Mouse (Mus musculus): ENCODE data around the gene Uhrf1. TPM values are rescaled to one million over a fixed set of nuclear protein-coding genes. Genes with fewer than 3 reads are reported as not detected.
A peak's percentile ranks its signal among the peaks of the same experiment; 100 is the strongest.

Gene Uhrf1
- polyA plus RNA-seq, 1 experiment from 2014 or later = 21.5 TPM

GRCm38 (mm10) chr17:56259301-56260037, 43.7 kb upstream of the Uhrf1 start:
- H3K9me3 ChIP-seq (ENCODE audit: control insufficient read depth, low read length) = no peaks in the 10 kb centered on the region
- DNase-seq = no peak
- H3K27me3 ChIP-seq (ENCODE audit: control insufficient read depth, insufficient read depth, low read length) = no peaks in the 10 kb centered on the region
- peak overlapping the region; percentile 19; the same call in 1 of the 2 replicates for H3K4me2 ChIP-seq (ENCODE audit: low read length)
- ATAC-seq (ENCODE audit: low FRiP score, low TSS enrichment) = no peak
- peaks cover 17% of the 10 kb centered on the region for H3K4me1 ChIP-seq (ENCODE audit: control insufficient read depth, insufficient read depth, low read length)
- 92% methylated on average over 10 of the region's 10 CpGs for WGBS
- no peak overlapping the region for H3K4me3 ChIP-seq (replicated peaks; ENCODE audit: low read depth, low read length)
- H3K9ac ChIP-seq (replicated peaks; ENCODE audit: low read length) = no peak overlapping the region
- no peak overlapping the region for H3K27ac ChIP-seq (replicated peaks; ENCODE audit: low read depth, low read length)
- H3K36me3 ChIP-seq (ENCODE audit: control insufficient read depth, insufficient read depth, low read length) = peaks cover 53% of the 10 kb centered on the region

- DNase-seq (no peak), ATAC-seq (ENCODE audit: low FRiP score, low TSS enrichment) (no peak)
- H3K27me3 ChIP-seq (ENCODE audit: control insufficient read depth, insufficient read depth, low read length) = no peaks in the 10 kb centered on the region
- H3K9me3 ChIP-seq (ENCODE audit: control insufficient read depth, low read length) = no peaks in the 10 kb centered on the region
- no peak overlapping the region for H3K4me2 ChIP-seq (ENCODE audit: low read length)
- H3K4me3 ChIP-seq (replicated peaks; ENCODE audit: low read depth, low read length) = no peak overlapping the region
- peaks cover 60% of the 10 kb centered on the region for H3K36me3 ChIP-seq (ENCODE audit: control insufficient read depth, insufficient read depth, low read length)
- no peak overlapping the region; the same call in 1 of the 2 replicates for H3K9ac ChIP-seq (replicated peaks; ENCODE audit: low read length)
- whole genome bisulfite sequencing = 85% methylated on average over 3 of the region's 3 CpGs
- peaks cover 17% of the 10 kb centered on the region for H3K4me1 ChIP-seq (ENCODE audit: control insufficient read depth, insufficient read depth, low read length)
- no peak overlapping the region for H3K27ac ChIP-seq (replicated peaks; ENCODE audit: low read depth, low read length)
Measured at GRCm38 (mm10) chr17:56261166-56261565, 42.0 kb upstream of the Uhrf1 start.

- Histone ChIP-seq H3K36me3 (ENCODE audit: control insufficient read depth, insufficient read depth, low read length) (peaks cover 60% of the 10 kb centered on the region), H3K27ac (replicated peaks; ENCODE audit: low read depth, low read length) (no peak overlapping the region), H3K4me1 (ENCODE audit: control insufficient read depth, insufficient read depth, low read length) (peaks cover 14% of the 10 kb centered on the region), H3K9me3 (ENCODE audit: control insufficient read depth, low read length) (no peaks in the 10 kb centered on the region), H3K9ac (replicated peaks; ENCODE audit: low read length) (no peak overlapping the region; the same call in 1 of the 2 replicates), H3K4me2 (ENCODE audit: low read length) (no peak overlapping the region), H3K27me3 (ENCODE audit: control insufficient read depth, insufficient read depth, low read length) (no peaks in the 10 kb centered on the region), H3K4me3 (replicated peaks; ENCODE audit: low read depth, low read length) (no peak overlapping the region)
- no peak for ATAC-seq (ENCODE audit: low FRiP score, low TSS enrichment)
- DNase-seq = no peak
- WGBS = 89% methylated on average over 3 of the region's 3 CpGs
Measured at GRCm38 (mm10) chr17:56262645-56263094, 40.5 kb upstream of the Uhrf1 start.

GRCm38 (mm10) chr17:56264020-56264419, 39.1 kb upstream of the Uhrf1 start:
- peak; percentile 62; the same call in 1 of the 2 replicates for ATAC-seq (ENCODE audit: low FRiP score, low TSS enrichment)
- no peak overlapping the region for H3K4me3 ChIP-seq (replicated peaks; ENCODE audit: low read depth, low read length)
- peaks cover 10% of the 10 kb centered on the region; the same call in 1 of the 2 replicates for H3K4me1 ChIP-seq (ENCODE audit: control insufficient read depth, insufficient read depth, low read length)
- H3K36me3 ChIP-seq (ENCODE audit: control insufficient read depth, insufficient read depth, low read length) = peaks cover 50% of the 10 kb centered on the region
- no peak overlapping the region for H3K9ac ChIP-seq (replicated peaks; ENCODE audit: low read length)
- 15% methylated on average over 8 of the region's 8 CpGs for WGBS
- no peak overlapping the region for H3K4me2 ChIP-seq (ENCODE audit: low read length)
- H3K27ac ChIP-seq (replicated peaks; ENCODE audit: low read depth, low read length) = no peak overlapping the region
- DNase-seq = peak; percentile 87
- no peaks in the 10 kb centered on the region for H3K27me3 ChIP-seq (ENCODE audit: control insufficient read depth, insufficient read depth, low read length)
- H3K9me3 ChIP-seq (ENCODE audit: control insufficient read depth, low read length) = no peaks in the 10 kb centered on the region

GRCm38 (mm10) chr17:56265011-56265410, 38.1 kb upstream of the Uhrf1 start:
- Histone ChIP-seq H3K9me3 (ENCODE audit: control insufficient read depth, low read length) (no peaks in the 10 kb centered on the region), H3K36me3 (ENCODE audit: control insufficient read depth, insufficient read depth, low read length) (peaks cover 40% of the 10 kb centered on the region), H3K27me3 (ENCODE audit: control insufficient read depth, insufficient read depth, low read length) (no peaks in the 10 kb centered on the region), H3K27ac (replicated peaks; ENCODE audit: low read depth, low read length) (no peak overlapping the region), H3K4me3 (replicated peaks; ENCODE audit: low read depth, low read length) (no peak overlapping the region), H3K4me1 (ENCODE audit: control insufficient read depth, insufficient read depth, low read length) (peaks cover 12% of the 10 kb centered on the region; the same call in 1 of the 2 replicates), H3K4me2 (ENCODE audit: low read length) (no peak overlapping the region), H3K9ac (replicated peaks; ENCODE audit: low read length) (no peak overlapping the region)
- DNase-seq = no peak
- 96% methylated on average over 4 of the region's 4 CpGs for WGBS
- no peak for ATAC-seq (ENCODE audit: low FRiP score, low TSS enrichment)

- peaks cover 31% of the 10 kb centered on the region for H3K36me3 ChIP-seq (ENCODE audit: control insufficient read depth, insufficient read depth, low read length)
- no peak overlapping the region for H3K4me2 ChIP-seq (ENCODE audit: low read length)
- no peaks in the 10 kb centered on the region for H3K27me3 ChIP-seq (ENCODE audit: control insufficient read depth, insufficient read depth, low read length)
- ATAC-seq (ENCODE audit: low FRiP score, low TSS enrichment) = no peak
- H3K27ac ChIP-seq (replicated peaks; ENCODE audit: low read depth, low read length) = no peak overlapping the region
- H3K9ac ChIP-seq (replicated peaks; ENCODE audit: low read length) = no peak overlapping the region
- DNase-seq = no peak
- no peak overlapping the region for H3K4me3 ChIP-seq (replicated peaks; ENCODE audit: low read depth, low read length)
- WGBS = 94% methylated on average over 3 of the region's 3 CpGs
- H3K4me1 ChIP-seq (ENCODE audit: control insufficient read depth, insufficient read depth, low read length) = peaks cover 9% of the 10 kb centered on the region; the same call in 1 of the 2 replicates
- no peaks in the 10 kb centered on the region for H3K9me3 ChIP-seq (ENCODE audit: control insufficient read depth, low read length)
Measured at GRCm38 (mm10) chr17:56265869-56266268, 37.3 kb upstream of the Uhrf1 start.

- Histone ChIP-seq H3K9me3 (ENCODE audit: control insufficient read depth, low read length) (no peaks in the 10 kb centered on the region), H3K9ac (replicated peaks; ENCODE audit: low read length) (no peak overlapping the region), H3K36me3 (ENCODE audit: control insufficient read depth, insufficient read depth, low read length) (peaks cover 27% of the 10 kb centered on the region), H3K4me1 (ENCODE audit: control insufficient read depth, insufficient read depth, low read length) (peaks cover 7% of the 10 kb centered on the region; the same call in 1 of the 2 replicates), H3K27ac (replicated peaks; ENCODE audit: low read depth, low read length) (no peak overlapping the region), H3K4me2 (ENCODE audit: low read length) (no peak overlapping the region), H3K4me3 (replicated peaks; ENCODE audit: low read depth, low read length) (no peak overlapping the region), H3K27me3 (ENCODE audit: control insufficient read depth, insufficient read depth, low read length) (no peaks in the 10 kb centered on the region)
- ATAC-seq (ENCODE audit: low FRiP score, low TSS enrichment) (no peak), DNase-seq (no peak)
- 70% methylated on average over 3 of the region's 3 CpGs for WGBS
Measured at GRCm38 (mm10) chr17:56266271-56266670, 36.9 kb upstream of the Uhrf1 start.

- peak; percentile 86 for ATAC-seq (ENCODE audit: low FRiP score, low TSS enrichment)
- DNase-seq = peak; percentile 89
Measured at GRCm38 (mm10) chr17:56269153-56269630, 33.9 kb upstream of the Uhrf1 start.

More at GRCm38 (mm10) chr17:56269153-56269630, 33.9 kb upstream of the Uhrf1 start:
- H3K4me3 ChIP-seq (replicated peaks; ENCODE audit: low read depth, low read length) = peak overlapping the region; percentile 41
- no peaks in the 10 kb centered on the region for H3K27me3 ChIP-seq (ENCODE audit: control insufficient read depth, insufficient read depth, low read length)
- peak overlapping the region; percentile 78 for H3K27ac ChIP-seq (replicated peaks; ENCODE audit: low read depth, low read length)
- peaks cover 7% of the 10 kb centered on the region; the same call in 1 of the 2 replicates for H3K4me1 ChIP-seq (ENCODE audit: control insufficient read depth, insufficient read depth, low read length)
- peaks cover 7% of the 10 kb centered on the region for H3K36me3 ChIP-seq (ENCODE audit: control insufficient read depth, insufficient read depth, low read length)
- H3K9ac ChIP-seq (replicated peaks; ENCODE audit: low read length) = peak overlapping the region; percentile 59
- WGBS = 18% methylated on average over 12 of the region's 12 CpGs
- peak overlapping the region; percentile 83 for H3K4me2 ChIP-seq (ENCODE audit: low read length)
- H3K9me3 ChIP-seq (ENCODE audit: control insufficient read depth, low read length) = no peaks in the 10 kb centered on the region

Measured in midbrain, embryonic 14.5 days (tissue).